Mouse (Mus musculus) lung, embryonic 14.5 days (tissue): ENCODE measurements around the gene Map3k7cl. TPM values are rescaled to one million over a fixed set of nuclear protein-coding genes. Genes with fewer than 3 reads are reported as not detected.

ENCODE experiments used
- ATAC-seq: fragments of 200-750 bp; cut with Nextera tagmentation; 2 replicates; pipeline ENCODE4 v1.8.0; 2017; ENCODE audit warnings: mild to moderate bottlenecking, moderate TSS enrichment, moderate library complexity; ENCODE audit not compliant: insufficient read depth
- DNase-seq: peaks from one replicate; pipeline ENCODE4 v3.0.0-alpha.2; 2015
- H3K27ac ChIP-seq: fragments of 300-500 bp; sonication (generic); 2 replicates; pipeline ENCODE4 v1.5.1; 2014; ENCODE audit warnings: low read depth, mild to moderate bottlenecking, moderate library complexity
- H3K27me3 ChIP-seq: fragments of 300-500 bp; sonication (generic); 2 replicates; pipeline ENCODE4 v1.6.1; 2014; ENCODE audit warnings: low read length, control low read depth; ENCODE audit not compliant: insufficient read depth
- H3K36me3 ChIP-seq: fragments of 300-500 bp; sonication (generic); 2 replicates; pipeline ENCODE4 v1.6.1; 2014; ENCODE audit warnings: control low read depth; ENCODE audit not compliant: insufficient read depth
- H3K4me1 ChIP-seq: fragments of 300-500 bp; sonication (generic); 2 replicates; pipeline ENCODE4 v1.6.1; 2014; ENCODE audit warnings: antibody characterized with exemption, control low read depth; ENCODE audit not compliant: insufficient read depth
- H3K4me2 ChIP-seq: fragments of 300-500 bp; sonication (generic); 2 replicates; pipeline ENCODE4 v1.6.1; 2014; ENCODE audit warnings: mild to moderate bottlenecking
- H3K4me3 ChIP-seq: fragments of 300-500 bp; sonication (generic); 2 replicates; pipeline ENCODE4 v1.5.1; 2014; ENCODE audit warnings: low read depth, low read length
- H3K9ac ChIP-seq: fragments of 300-500 bp; sonication (generic); 2 replicates; pipeline ENCODE4 v1.6.1; 2014
- H3K9me3 ChIP-seq: fragments of 300-500 bp; sonication (generic); 2 replicates; pipeline ENCODE4 v1.6.1; 2016; ENCODE audit warnings: low read depth, low read length, control low read depth
- CTCF ChIP-seq: IDR thresholded peaks from 2 replicates; pipeline ENCODE4 v1.5.1; 2016; ENCODE audit warnings: antibody characterized with exemption, low read depth
- WGBS: fragments of 180-500 bp; shearing (Covaris S2); extraction: QIAGEN DNeasy Blood & Tissue Kit; methylation state at CpG from one replicate; pipeline ENCODE4 v1.1.7; 2014; 5-methylcytosine and 5-hydroxymethylcytosine counted together
- polyA plus RNA-seq: library from polyadenylated mRNA; unstranded; fragments of >200 nt; fragmentation: Nextera tagmentation; extraction: Ambion mirVana; gene quantifications from 2 replicates; pipeline ENCODE4 v1.2.1, GENCODE M21; 2014

Map3k7cl gene
- polyA plus RNA-seq, 1 experiment from 2014 or later, result 0.21 TPM

DNA sequence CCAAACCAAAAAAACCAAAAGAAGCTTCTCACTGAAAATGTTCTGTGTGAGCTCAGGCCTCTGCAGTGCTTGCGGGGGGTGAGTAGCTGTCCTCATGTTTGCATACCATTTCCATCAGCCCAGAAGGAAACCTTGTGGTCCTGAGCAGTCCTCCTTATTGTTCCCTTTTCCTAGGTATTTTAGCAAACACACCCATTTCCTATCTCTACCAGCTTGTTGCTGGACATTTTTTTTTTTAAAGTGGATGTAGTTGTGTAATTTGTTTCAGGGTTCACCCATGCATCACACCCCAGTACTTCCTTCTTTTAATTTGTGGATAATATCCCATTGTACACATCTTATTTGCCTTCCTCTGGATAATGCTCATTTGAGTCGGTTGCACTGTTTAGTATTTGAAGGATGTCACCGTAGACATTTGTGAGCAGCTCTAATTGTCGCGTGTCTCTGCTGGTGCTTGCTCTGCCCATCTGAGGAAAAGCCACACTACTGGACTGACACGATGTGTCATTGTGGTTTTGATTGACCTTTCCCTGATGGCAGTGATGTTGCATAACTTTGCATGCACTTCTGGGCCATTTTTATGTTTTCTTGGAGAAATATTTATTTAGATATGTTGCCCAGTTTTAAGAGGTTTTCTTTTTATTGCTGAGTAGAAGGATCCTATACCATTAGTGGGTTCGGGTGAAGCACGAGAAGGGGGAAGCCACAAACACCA, 32.6 kb downstream of the Map3k7cl start:
- ATAC-seq (no peak), DNase-seq (no peak)
- H3K27me3 ChIP-seq, result no peaks in the 10 kb centered on the region
- TF ChIP-seq CTCF, result no peak
- no peaks in the 10 kb centered on the region for H3K36me3 ChIP-seq
- H3K9me3 ChIP-seq, result no peaks in the 10 kb centered on the region
- H3K4me1 ChIP-seq, result no peaks in the 10 kb centered on the region
- H3K9ac ChIP-seq, result no peak overlapping the region
- no peak overlapping the region for H3K4me2 ChIP-seq
- no peak overlapping the region for H3K4me3 ChIP-seq
- 77% methylated on average over 8 of the region's 8 CpGs for WGBS
- H3K27ac ChIP-seq, result no peak overlapping the region

DNA sequence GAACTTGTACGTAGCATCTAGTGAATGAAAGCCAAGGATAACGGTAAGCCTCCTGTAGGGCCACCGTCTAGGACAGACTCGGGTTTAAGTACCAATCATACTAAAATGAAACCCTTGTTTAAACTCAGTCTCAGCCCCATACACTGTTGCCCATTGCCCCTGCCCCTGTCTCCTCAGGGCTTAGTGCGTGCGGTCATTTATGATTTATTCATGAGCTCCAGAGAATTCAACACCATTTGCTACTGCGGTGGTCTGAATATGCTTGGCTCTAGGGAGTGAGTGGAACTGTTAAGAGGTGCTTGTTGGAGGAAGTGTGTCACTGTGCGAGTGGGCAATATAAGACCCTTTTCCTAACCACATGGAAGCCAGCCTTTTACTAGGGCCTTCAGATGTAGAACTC, 34.7 kb downstream of the Map3k7cl start:
- no peak for TF ChIP-seq CTCF
- no peak overlapping the region for H3K4me2 ChIP-seq
- ATAC-seq, result no peak
- DNase-seq, result no peak
- no peaks in the 10 kb centered on the region for H3K4me1 ChIP-seq
- no peak overlapping the region for H3K27ac ChIP-seq
- no peaks in the 10 kb centered on the region for H3K27me3 ChIP-seq
- no peaks in the 10 kb centered on the region for H3K9me3 ChIP-seq
- H3K36me3 ChIP-seq, result no peaks in the 10 kb centered on the region
- WGBS, result 84% methylated on average over 8 of the region's 8 CpGs
- H3K4me3 ChIP-seq, result no peak overlapping the region
- no peak overlapping the region for H3K9ac ChIP-seq

DNA sequence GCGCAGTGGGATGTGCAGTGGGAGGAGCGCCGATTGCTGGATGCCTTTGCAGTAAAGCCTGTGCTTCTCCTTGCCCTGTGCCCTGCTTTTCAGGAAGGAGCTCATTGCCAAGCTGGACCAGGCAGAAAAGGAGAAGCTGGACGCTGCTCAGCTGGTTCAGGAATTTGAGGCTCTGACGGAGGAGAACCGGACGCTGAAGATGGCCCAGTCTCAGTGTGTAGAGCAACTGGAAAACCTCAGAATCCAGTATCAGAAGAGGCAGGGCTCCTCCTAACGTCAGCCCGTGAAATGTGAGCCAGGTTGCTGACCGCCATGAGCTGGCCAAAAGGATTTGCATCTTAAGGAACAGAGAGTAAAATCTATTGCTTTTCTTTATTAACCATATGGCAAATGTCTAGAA, 41.0 kb downstream of the Map3k7cl start:
- Histone ChIP-seq H3K4me3 (no peak overlapping the region), H3K9ac (no peak overlapping the region), H3K36me3 (no peaks in the 10 kb centered on the region), H3K27me3 (no peaks in the 10 kb centered on the region), H3K4me1 (no peaks in the 10 kb centered on the region), H3K4me2 (no peak overlapping the region), H3K9me3 (no peaks in the 10 kb centered on the region), H3K27ac (no peak overlapping the region)
- DNase-seq (peak; percentile 43), ATAC-seq (no peak)
- 54% methylated on average over 10 of the region's 10 CpGs for WGBS
- 0 out of 2 replicates have a peak, but pooled peaks have one; percentile 11 for TF ChIP-seq CTCF

DNA sequence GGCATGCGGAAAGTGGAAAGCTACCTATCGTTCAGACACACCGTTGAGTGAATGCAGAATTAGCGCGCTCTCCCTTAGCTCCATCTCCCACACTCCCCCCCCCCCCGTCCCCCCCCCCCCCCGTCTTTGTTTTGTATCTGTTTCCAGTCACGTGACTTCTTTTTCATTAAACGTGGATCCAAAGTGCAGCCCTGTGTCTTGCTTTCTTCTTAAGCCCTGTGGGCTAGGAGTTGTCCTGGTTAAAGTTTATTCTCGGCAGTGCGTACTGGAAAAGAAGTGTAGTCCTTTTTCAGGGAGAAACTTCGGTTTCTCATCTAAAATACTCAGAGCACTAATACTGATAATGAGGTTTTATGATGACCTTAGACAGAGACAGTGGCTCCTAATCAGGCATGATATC, 42.0 kb downstream of the Map3k7cl start:
- WGBS, result 88% methylated on average over 10 of the region's 12 CpGs
- no peak for TF ChIP-seq CTCF

DNA sequence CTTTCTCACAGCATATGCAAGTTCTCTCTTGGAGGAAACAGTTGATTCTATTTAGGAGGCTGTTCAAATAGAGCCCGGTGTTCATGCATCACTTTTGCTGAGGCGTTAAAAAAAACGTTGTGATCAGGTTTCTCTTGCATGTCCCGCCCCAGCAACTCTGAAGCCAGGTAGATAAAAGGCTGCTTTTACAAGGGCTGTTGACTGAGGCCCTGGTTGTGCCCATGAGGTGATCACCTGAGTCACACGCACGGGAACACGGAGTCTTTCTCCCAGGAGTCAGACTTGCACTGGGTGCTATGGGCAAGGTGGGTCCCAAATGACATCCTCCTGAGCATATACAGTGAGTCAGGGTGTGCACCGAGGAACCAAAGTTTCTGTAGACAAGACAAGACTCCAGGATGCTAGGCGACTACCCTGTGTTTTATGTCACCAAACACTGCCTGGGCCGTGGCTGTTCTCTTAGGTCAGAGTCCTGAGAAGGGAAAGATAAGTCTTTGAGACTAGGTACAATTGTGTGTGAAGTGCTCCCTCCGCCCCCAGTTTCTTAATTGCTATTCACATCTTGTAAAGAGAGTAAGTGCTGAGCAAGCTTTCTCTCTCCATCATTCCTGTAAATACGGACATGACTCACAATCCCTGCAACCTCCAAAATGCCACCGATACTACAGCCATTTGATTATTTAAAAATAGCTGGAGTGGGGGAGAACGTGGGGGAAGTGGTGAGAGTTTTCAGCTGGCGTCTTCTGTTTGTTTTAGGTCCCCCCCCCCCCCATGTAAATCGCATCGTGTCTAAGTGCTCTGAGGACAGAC, 49.8 kb downstream of the Map3k7cl start:
- Histone ChIP-seq H3K9me3 (no peaks in the 10 kb centered on the region), H3K27ac (no peak overlapping the region)

More for the DNA sequence above, 42.0 kb downstream of the Map3k7cl start:
- no peak overlapping the region for H3K27ac ChIP-seq
- H3K4me3 ChIP-seq, result no peak overlapping the region
- H3K9me3 ChIP-seq, result no peaks in the 10 kb centered on the region
- no peaks in the 10 kb centered on the region for H3K36me3 ChIP-seq
- DNase-seq (no peak), ATAC-seq (no peak)
- H3K4me1 ChIP-seq, result no peaks in the 10 kb centered on the region
- H3K9ac ChIP-seq, result no peak overlapping the region
- no peak overlapping the region for H3K4me2 ChIP-seq
- no peaks in the 10 kb centered on the region for H3K27me3 ChIP-seq

DNA sequence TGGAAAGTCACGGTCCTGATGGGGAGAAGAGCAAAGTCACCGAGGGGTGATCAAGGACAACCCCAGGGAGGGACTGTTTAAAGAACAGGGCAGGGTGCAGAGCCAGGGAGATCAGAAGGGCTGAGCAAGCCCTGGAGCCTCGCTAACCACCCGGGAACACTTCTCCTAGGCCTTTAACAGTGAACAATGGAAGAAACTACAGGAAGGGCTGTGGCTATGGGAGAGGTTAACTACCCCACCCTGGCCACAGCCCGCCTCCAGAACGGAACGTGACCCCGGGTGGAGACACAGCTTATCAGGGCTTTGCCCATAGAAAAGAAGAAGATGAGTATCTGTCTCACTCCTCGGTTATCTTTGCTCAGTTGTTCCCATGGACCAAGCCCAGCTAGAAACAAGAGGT, 50.9 kb downstream of the Map3k7cl start:
- TF ChIP-seq CTCF, result no peak

More for the DNA sequence above, 49.8 kb downstream of the Map3k7cl start:
- H3K27me3 ChIP-seq, result no peaks in the 10 kb centered on the region
- H3K9ac ChIP-seq, result no peak overlapping the region
- TF ChIP-seq CTCF, result no peak
- ATAC-seq (0 out of 2 replicates have a peak, but pooled peaks have one; percentile 44), DNase-seq (no peak)
- 30% methylated on average over 17 of the region's 17 CpGs for WGBS
- no peaks in the 10 kb centered on the region for H3K4me1 ChIP-seq
- H3K4me3 ChIP-seq, result no peak overlapping the region
- H3K36me3 ChIP-seq, result no peaks in the 10 kb centered on the region
- no peak overlapping the region for H3K4me2 ChIP-seq

DNA sequence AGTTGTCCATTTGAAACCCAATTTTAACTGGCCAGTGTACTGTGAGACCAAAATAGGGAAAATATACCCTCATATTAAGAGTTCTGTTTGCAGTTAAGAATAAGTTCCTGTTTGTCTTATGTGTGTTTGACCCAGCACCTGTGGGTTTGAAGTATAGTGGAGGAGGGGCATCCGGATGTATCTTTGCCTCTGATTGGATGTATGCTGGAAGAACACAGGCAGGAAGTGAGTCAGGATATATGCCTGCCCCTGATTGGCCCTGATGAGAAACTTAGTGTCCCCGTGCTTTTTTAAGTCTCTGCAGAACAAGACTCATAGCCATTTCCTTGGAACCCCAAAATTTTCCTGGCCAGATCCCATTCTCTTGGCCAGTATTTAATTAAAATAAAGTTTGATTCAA, 51.8 kb downstream of the Map3k7cl start:
- no peak for TF ChIP-seq CTCF
- H3K4me1 ChIP-seq, result no peaks in the 10 kb centered on the region
- H3K36me3 ChIP-seq, result no peaks in the 10 kb centered on the region
- no peaks in the 10 kb centered on the region for H3K9me3 ChIP-seq
- H3K27me3 ChIP-seq, result no peaks in the 10 kb centered on the region
- no peak overlapping the region for H3K27ac ChIP-seq
- no peak for DNase-seq
- no peak for ATAC-seq
- H3K4me3 ChIP-seq, result no peak overlapping the region
- H3K4me2 ChIP-seq, result no peak overlapping the region
- WGBS, result 79% methylated on average over 2 of the region's 2 CpGs
- no peak overlapping the region for H3K9ac ChIP-seq

More for the DNA sequence above, 50.9 kb downstream of the Map3k7cl start:
- Histone ChIP-seq H3K9ac (no peak overlapping the region), H3K27ac (no peak overlapping the region), H3K4me2 (no peak overlapping the region), H3K4me1 (no peaks in the 10 kb centered on the region), H3K9me3 (no peaks in the 10 kb centered on the region), H3K27me3 (no peaks in the 10 kb centered on the region), H3K36me3 (no peaks in the 10 kb centered on the region), H3K4me3 (no peak overlapping the region)
- 70% methylated on average over 9 of the region's 9 CpGs for WGBS
- DNase-seq (no peak), ATAC-seq (no peak)
